Mouse (Mus musculus): ENCODE results near the gene Rps6kb1. TPM values are rescaled to one million over a fixed set of nuclear protein-coding genes. Genes with fewer than 3 reads are reported as not detected.

The Rps6kb1 gene
- total and polyA plus RNA-seq, 3 experiments: 45.2 to 110 (median 76.9) TPM

DNA sequence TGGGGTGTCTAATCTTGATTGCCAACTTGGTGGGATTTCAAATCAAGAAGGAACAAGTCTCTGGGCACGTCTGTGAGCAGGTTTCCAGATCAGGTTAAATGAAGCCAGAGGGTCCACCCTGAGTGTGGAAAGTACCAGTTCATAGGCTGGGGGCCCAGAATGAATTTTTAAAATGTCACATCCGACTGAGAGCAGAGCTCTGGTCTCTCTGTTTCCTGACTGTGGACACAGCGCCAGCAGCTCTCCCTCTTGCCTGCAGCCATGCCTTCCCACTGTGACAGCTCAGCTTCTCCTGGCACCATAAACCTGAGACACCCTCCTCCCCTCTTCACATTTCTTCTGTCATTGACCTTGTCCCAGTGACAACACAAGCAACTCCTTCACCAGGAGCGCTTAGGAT is 75.6 kb downstream of the Rps6kb1 start:
- peaks cover 7 to 17% of the 10 kb centered on the region in 2 experiments for H3K4me1 ChIP-seq (ENCODE audit: control insufficient read depth in 1 of 2, insufficient read depth in 2 of 2)
- no peaks in the 10 kb centered on the region for H3K9me3 ChIP-seq (replicated peaks; ENCODE audit: low read length)
- dilution Hi-C loops (cut with MboI; ENCODE audit: extremely low pct_ligation_motif_present, extremely low pct_unique_long_range_greater_than_20kb, low sequenced_read_pairs): no loop called here
- no peaks in the 10 kb centered on the region for H3K27me3 ChIP-seq (replicated peaks)
- no peak overlapping the region for H3K27ac ChIP-seq (ENCODE audit: insufficient read depth, low read depth)
- in situ Hi-C loops (cut with MboI; ENCODE audit: low pct_ligation_motif_present, low pct_unique_long_range_greater_than_20kb, low sequenced_read_pairs): no loop called here
- H3K36me3 ChIP-seq (replicated peaks in 1 of 2; ENCODE audit: control insufficient read depth in 1 of 2, insufficient read depth in 1 of 2, low read length in 1 of 2): peaks cover 0 to under 1% of the 10 kb centered on the region in 2 experiments
- no peak for DNase-seq (ENCODE audit: extremely low read depth)
- no peak overlapping the region for H3K9ac ChIP-seq (ENCODE audit: insufficient read depth, low read depth)
- H3K79me2 ChIP-seq (replicated peaks; ENCODE audit: control insufficient read depth, extremely low read depth, insufficient read depth, poor library complexity, severe bottlenecking): no peaks in the 10 kb centered on the region
- no peak overlapping the region for H3K4me3 ChIP-seq (replicated peaks in 1 of 3; ENCODE audit: low read depth in 2 of 3, low read length in 2 of 3, poor library complexity in 1 of 3)
- no peak overlapping the region for H3K4me2 ChIP-seq (ENCODE audit: insufficient read depth, low read depth, poor library complexity, severe bottlenecking)
- TF ChIP-seq USF1 (IDR thresholded peaks at IDR 0.05; ENCODE audit: low read depth, low read length) (no peak), MXI1 (IDR thresholded peaks at IDR 0.05; ENCODE audit: low read depth, low read length) (no peak), NELFE (IDR thresholded peaks at IDR 0.05; ENCODE audit: low read depth, low read length) (no peak), ELF1 (IDR thresholded peaks at IDR 0.05; ENCODE audit: low read depth, low read length) (no peak), MEF2A (IDR thresholded peaks at IDR 0.05; ENCODE audit: borderline replicate concordance, low read depth, low read length) (no peak)

- no peak for TF ChIP-seq TCF12 (IDR thresholded peaks at IDR 0.05; ENCODE audit: low read depth, low read length)
- TF ChIP-seq USF1 (IDR thresholded peaks at IDR 0.05; ENCODE audit: low read depth, low read length): no peak
- no peak for TF ChIP-seq GABPA (IDR thresholded peaks at IDR 0.05; ENCODE audit: insufficient replicate concordance, low read depth, low read length)
- no peak for TF ChIP-seq POLR2A (IDR thresholded peaks at IDR 0.05; ENCODE audit: low read depth, low read length)
- TF ChIP-seq ZMIZ1 (IDR thresholded peaks at IDR 0.05; ENCODE audit: low read depth, low read length): no peak
- no peak for TF ChIP-seq MAZ (IDR thresholded peaks at IDR 0.05; ENCODE audit: low read depth, low read length)
- no peak for TF ChIP-seq MAX (IDR thresholded peaks at IDR 0.05; ENCODE audit: low read length)
- no peak for TF ChIP-seq MEF2A (IDR thresholded peaks at IDR 0.05; ENCODE audit: borderline replicate concordance, low read depth, low read length)
- TF ChIP-seq ELF1 (IDR thresholded peaks at IDR 0.05; ENCODE audit: low read depth, low read length): no peak
- TF ChIP-seq USF2 (conservative IDR thresholded peaks at IDR 0.05; ENCODE audit: low read depth, low read length): no peak
- TF ChIP-seq PAX5 (IDR thresholded peaks at IDR 0.05; ENCODE audit: low read length): no peak
- TF ChIP-seq NELFE (IDR thresholded peaks at IDR 0.05; ENCODE audit: low read depth, low read length): no peak
- no peak for TF ChIP-seq EP300 (IDR thresholded peaks at IDR 0.05; ENCODE audit: low read length)
- no peak for TF ChIP-seq HCFC1 (IDR thresholded peaks at IDR 0.05; ENCODE audit: low read depth, low read length)
- no peak for TF ChIP-seq JUND (conservative IDR thresholded peaks at IDR 0.05; ENCODE audit: low read depth, low read length)
- no peak for TF ChIP-seq ZC3H11A (IDR thresholded peaks at IDR 0.05; ENCODE audit: low read depth, low read length)
- TF ChIP-seq IRF4 (IDR thresholded peaks at IDR 0.05; ENCODE audit: low read depth, low read length): no peak
- in situ Hi-C loops (cut with MboI; ENCODE audit: low pct_ligation_motif_present, low pct_unique_long_range_greater_than_20kb, low sequenced_read_pairs): no loop called here
- Histone ChIP-seq H3K27me3 (replicated peaks) (no peaks in the 10 kb centered on the region), H3K9me3 (replicated peaks; ENCODE audit: low read length) (no peaks in the 10 kb centered on the region), H3K9ac (ENCODE audit: insufficient read depth, low read depth) (no peak overlapping the region), H3K36me3 (replicated peaks in 1 of 2; ENCODE audit: control insufficient read depth in 1 of 2, insufficient read depth in 1 of 2, low read length in 1 of 2) (no peaks in the 10 kb centered on the region), H3K4me1 (ENCODE audit: control insufficient read depth in 1 of 2, insufficient read depth in 2 of 2) (peaks cover 3 to 11% of the 10 kb centered on the region in 2 experiments; a peak in 3 of 4 replicates), H3K4me2 (ENCODE audit: insufficient read depth, low read depth, poor library complexity, severe bottlenecking) (no peak overlapping the region), H3K27ac (ENCODE audit: insufficient read depth, low read depth) (no peak overlapping the region), H3K79me2 (replicated peaks; ENCODE audit: control insufficient read depth, extremely low read depth, insufficient read depth, poor library complexity, severe bottlenecking) (no peaks in the 10 kb centered on the region), H3K4me3 (replicated peaks in 1 of 3; ENCODE audit: low read depth in 2 of 3, low read length in 2 of 3, poor library complexity in 1 of 3) (no peak overlapping the region)
- dilution Hi-C loops (cut with MboI; ENCODE audit: extremely low pct_ligation_motif_present, extremely low pct_unique_long_range_greater_than_20kb, low sequenced_read_pairs): no loop called here
- no peak for DNase-seq (ENCODE audit: extremely low read depth)
Measured at GRCm38 (mm10) chr11:86468345-86468744, 76.3 kb downstream of the Rps6kb1 start.
